Mouse (Mus musculus): Measurements from ENCODE around the gene Olfr362. TPM values are rescaled to one million over a fixed set of nuclear protein-coding genes. Genes with fewer than 3 reads are reported as not detected.
"Not testable (repeated sequence)": the region's sequence is repeated elsewhere in the genome, so short reads cannot be mapped to it uniquely, and the experiment has no call there.

Gene Olfr362
- not detected in 2 replicates for polyA plus RNA-seq (2014; fragmentation: Nextera tagmentation; extraction: Ambion mirVana)

DNA sequence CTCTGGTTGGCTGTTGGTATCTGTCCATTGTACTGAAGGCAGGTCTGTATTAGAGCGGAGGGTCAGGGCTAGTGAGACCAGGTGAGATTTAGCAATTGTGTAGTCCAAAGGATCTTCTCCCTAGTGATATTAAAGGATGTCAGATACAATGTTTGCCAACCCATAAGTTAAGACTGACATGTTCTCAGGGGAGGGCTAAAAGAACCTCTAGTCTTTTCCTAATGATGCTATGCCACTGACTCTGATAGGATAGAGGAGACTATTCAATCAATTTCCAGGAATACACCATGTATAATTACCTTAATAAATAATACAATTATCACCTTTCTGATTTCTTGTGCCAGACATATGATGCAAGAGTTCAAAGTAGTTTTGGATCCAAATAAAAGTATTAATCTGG lies at the start of gene Olfr362:
Olfr362 (minus strand) TSS at position 101 of the 400 bp plus-strand sequence.
- no peak for ATAC-seq (ENCODE audit: low read depth)
- Histone ChIP-seq H3K27ac (ENCODE audit: low read depth, low read length) (no peak within 1 kb of the TSS), H3K36me3 (ENCODE audit: control insufficient read depth, insufficient read depth, low read length) (no peaks in the 10 kb centered on the region), H3K4me1 (ENCODE audit: control insufficient read depth, insufficient read depth, low read length) (no peaks in the 10 kb centered on the region), H3K27me3 (ENCODE audit: control insufficient read depth, insufficient read depth, low read length) (no peaks in the 10 kb centered on the region), H3K9ac (replicated peaks; ENCODE audit: low read depth, low read length) (no peak within 1 kb of the TSS), H3K9me3 (ENCODE audit: control insufficient read depth, low read length) (peaks cover 5% of the 10 kb centered on the region; the same call in 1 of the 2 replicates), H3K4me3 (ENCODE audit: low read depth, low read length) (no peak within 1 kb of the TSS), H3K4me2 (ENCODE audit: low read depth, low read length) (no peak within 1 kb of the TSS)
- 79% methylated on average over 1 of the region's 1 CpGs for WGBS

DNA sequence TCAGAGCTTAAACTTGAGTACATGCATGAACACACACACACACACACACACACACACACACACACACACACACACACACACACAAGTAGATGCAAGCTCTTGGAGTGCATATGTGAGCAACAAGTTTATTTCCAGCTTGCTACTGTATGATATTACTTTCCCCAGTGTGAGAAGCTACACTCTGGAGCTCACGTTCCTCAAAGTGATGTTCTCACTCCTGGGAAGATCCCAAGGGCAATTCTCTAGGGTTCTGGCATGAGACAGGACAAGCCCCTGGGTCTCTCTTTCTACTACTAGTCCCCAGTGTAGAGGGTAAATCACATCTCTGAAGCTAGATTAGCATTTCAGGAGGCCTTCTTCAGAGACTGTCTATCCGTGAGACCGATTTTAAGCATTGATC lies 21.3 kb upstream of the Olfr362 start, which contains the start of gene Olfr364-ps1:
Olfr364-ps1 (plus strand) TSS at position 301 of the 400 bp plus-strand sequence.
- Histone ChIP-seq H3K4me2 (ENCODE audit: low read depth, low read length) (no peak within 1 kb of the TSS), H3K36me3 (ENCODE audit: control insufficient read depth, insufficient read depth, low read length) (no peaks in the 10 kb centered on the region), H3K27me3 (ENCODE audit: control insufficient read depth, insufficient read depth, low read length) (no peaks in the 10 kb centered on the region), H3K4me1 (ENCODE audit: control insufficient read depth, insufficient read depth, low read length) (no peaks in the 10 kb centered on the region), H3K4me3 (ENCODE audit: low read depth, low read length) (no peak within 1 kb of the TSS), H3K9me3 (ENCODE audit: control insufficient read depth, low read length) (peaks cover 11% of the 10 kb centered on the region), H3K9ac (replicated peaks; ENCODE audit: low read depth, low read length) (no peak within 1 kb of the TSS), H3K27ac (ENCODE audit: low read depth, low read length) (no peak within 1 kb of the TSS)
- 86% methylated on average over 3 of the region's 3 CpGs for WGBS
- ATAC-seq (ENCODE audit: low read depth): no peak

DNA sequence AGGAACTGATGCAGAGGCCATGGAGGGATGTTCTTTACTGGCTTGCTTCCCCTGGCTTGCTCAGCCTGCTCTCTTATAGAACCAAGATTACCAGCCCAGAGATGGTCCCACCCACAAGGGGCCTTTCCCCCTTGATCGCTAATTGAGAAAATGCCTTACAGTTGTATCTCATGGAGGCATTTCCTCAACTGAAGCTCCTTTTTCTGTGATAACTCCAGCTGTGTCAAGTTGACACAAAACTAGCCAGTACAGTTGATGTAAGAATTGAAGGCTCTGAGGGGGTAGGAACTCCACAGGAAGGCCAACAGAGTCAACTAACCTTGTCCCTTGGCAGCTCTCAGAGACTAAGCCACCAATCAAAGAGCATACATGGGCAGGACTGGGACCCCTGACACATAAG lies 28.5 kb downstream of the Olfr362 start, which contains the start of gene Olfr361:
Olfr361 (minus strand) TSS at position 101 of the 400 bp plus-strand sequence.
- not testable (repeated sequence) for H3K9ac ChIP-seq (replicated peaks; ENCODE audit: low read depth, low read length); H3K4me3 ChIP-seq (ENCODE audit: low read depth, low read length); H3K27me3 ChIP-seq (ENCODE audit: control insufficient read depth, insufficient read depth, low read length); ATAC-seq (ENCODE audit: low read depth); H3K4me1 ChIP-seq (ENCODE audit: control insufficient read depth, insufficient read depth, low read length); H3K9me3 ChIP-seq (ENCODE audit: control insufficient read depth, low read length); H3K27ac ChIP-seq (ENCODE audit: low read depth, low read length); H3K4me2 ChIP-seq (ENCODE audit: low read depth, low read length); H3K36me3 ChIP-seq (ENCODE audit: control insufficient read depth, insufficient read depth, low read length)
- WGBS: 50% methylated on average over 1 of the region's 1 CpGs

DNA sequence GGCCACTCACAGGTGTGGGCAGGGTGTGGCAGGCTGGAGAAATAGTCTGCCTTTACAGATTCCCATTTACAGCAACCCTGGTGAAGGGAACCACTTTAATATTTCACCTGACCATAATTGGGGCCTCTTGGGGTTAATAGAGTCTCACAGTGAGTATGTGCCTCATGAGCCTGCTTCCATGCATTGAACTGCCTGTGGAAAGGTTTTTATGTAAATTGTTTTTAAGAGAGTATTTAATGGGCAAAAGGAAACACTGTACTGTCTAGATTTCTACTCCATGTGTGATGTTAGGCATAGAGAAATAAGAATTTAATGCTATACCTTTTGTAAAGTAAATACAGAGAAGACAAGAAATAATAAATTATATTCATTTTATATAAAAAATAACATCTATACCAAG lies 52.3 kb downstream of the Olfr362 start, which contains the start of gene Olfr360:
Olfr360 (plus strand) TSS at position 301 of the 400 bp plus-strand sequence.
- no peak within 1 kb of the TSS for H3K27ac ChIP-seq (ENCODE audit: low read depth, low read length)
- no peaks in the 10 kb centered on the region for H3K36me3 ChIP-seq (ENCODE audit: control insufficient read depth, insufficient read depth, low read length)
- no peak within 1 kb of the TSS for H3K4me2 ChIP-seq (ENCODE audit: low read depth, low read length)
- no peak within 1 kb of the TSS for H3K9ac ChIP-seq (replicated peaks; ENCODE audit: low read depth, low read length)
- H3K4me3 ChIP-seq (ENCODE audit: low read depth, low read length): no peak within 1 kb of the TSS
- no peaks in the 10 kb centered on the region for H3K9me3 ChIP-seq (ENCODE audit: control insufficient read depth, low read length)
- ATAC-seq (ENCODE audit: low read depth): no peak
- H3K27me3 ChIP-seq (ENCODE audit: control insufficient read depth, insufficient read depth, low read length): no peaks in the 10 kb centered on the region
- H3K4me1 ChIP-seq (ENCODE audit: control insufficient read depth, insufficient read depth, low read length): no peaks in the 10 kb centered on the region

Other genes starting within 250 kb of the Olfr362 start
- not detected in 2 replicates for gene Olfr352, start 249.4 kb downstream of the Olfr362 start, polyA plus RNA-seq (2014; fragmentation: Nextera tagmentation; extraction: Ambion mirVana)
- not detected in 2 replicates for gene Olfr353, start 225.0 kb downstream of the Olfr362 start, polyA plus RNA-seq (2014; fragmentation: Nextera tagmentation; extraction: Ambion mirVana)
- not detected in 2 replicates for gene Olfr354, start 212.2 kb downstream of the Olfr362 start, polyA plus RNA-seq (2014; fragmentation: Nextera tagmentation; extraction: Ambion mirVana)
- gene Olfr355, start 189.0 kb downstream of the Olfr362 start, polyA plus RNA-seq (2014; fragmentation: Nextera tagmentation; extraction: Ambion mirVana): not detected in 2 replicates
- gene Olfr356, start 180.8 kb downstream of the Olfr362 start, polyA plus RNA-seq (2014; fragmentation: Nextera tagmentation; extraction: Ambion mirVana): not detected in 2 replicates
- not detected in 2 replicates for gene Olfr357, start 124.1 kb downstream of the Olfr362 start, polyA plus RNA-seq (2014; fragmentation: Nextera tagmentation; extraction: Ambion mirVana)
- not detected in 2 replicates for gene Olfr358, start 108.6 kb downstream of the Olfr362 start, polyA plus RNA-seq (2014; fragmentation: Nextera tagmentation; extraction: Ambion mirVana)
- not detected in 2 replicates for gene Olfr360, start 52.2 kb downstream of the Olfr362 start, polyA plus RNA-seq (2014; fragmentation: Nextera tagmentation; extraction: Ambion mirVana)
- gene Olfr361, start 28.6 kb downstream of the Olfr362 start, polyA plus RNA-seq (2014; fragmentation: Nextera tagmentation; extraction: Ambion mirVana): not detected in 2 replicates
- gene Olfr364-ps1, start 21.4 kb upstream of the Olfr362 start, polyA plus RNA-seq (2014; fragmentation: Nextera tagmentation; extraction: Ambion mirVana): not detected in 2 replicates
- not detected in 2 replicates for gene Olfr365, start 70.3 kb upstream of the Olfr362 start, polyA plus RNA-seq (2014; fragmentation: Nextera tagmentation; extraction: Ambion mirVana)
- gene Olfr366, start 93.7 kb upstream of the Olfr362 start, polyA plus RNA-seq (2014; fragmentation: Nextera tagmentation; extraction: Ambion mirVana): not detected in 2 replicates
- gene Olfr368, start 208.6 kb upstream of the Olfr362 start, polyA plus RNA-seq (2014; fragmentation: Nextera tagmentation; extraction: Ambion mirVana): not detected in 2 replicates
- 52.6 and 66.5 TPM in 2 replicates for gene Pdcl, start 241.4 kb upstream of the Olfr362 start, polyA plus RNA-seq (2014; fragmentation: Nextera tagmentation; extraction: Ambion mirVana)